Mouse (Mus musculus): Measurements from ENCODE around the gene Ndufaf8. TPM values are rescaled to one million over a fixed set of nuclear protein-coding genes. Genes with fewer than 3 reads are reported as not detected.

The Ndufaf8 gene
- total and polyA plus RNA-seq, 3 experiments: 10.4 to 60.0 (median 15.1) TPM

GRCm38 (mm10) chr11:120111033-120111432 is 12.3 kb downstream of the Ndufaf8 start:
- DNase-seq (ENCODE audit: low spot score): peak; percentile 38
- Histone ChIP-seq H3K9me3 (replicated peaks) (no peaks in the 10 kb centered on the region), H3K4me1 (ENCODE audit: insufficient read depth, low read depth, low read length) (peaks cover 7% of the 10 kb centered on the region; the same call in 1 of the 2 replicates), H3K4me3 (ENCODE audit: low read depth, low read length) (no peak overlapping the region), H3K36me3 (replicated peaks) (peaks cover 100% of the 10 kb centered on the region), H3K27me3 (ENCODE audit: insufficient read depth, low read length) (no peaks in the 10 kb centered on the region)
- ATAC-seq (ENCODE audit: extremely low read depth, insufficient number of reproducible peaks, low FRiP score, poor library complexity, severe bottlenecking): no peak
- TF ChIP-seq CTCF (IDR thresholded peaks at IDR 0.05; ENCODE audit: low read depth, low read length) (peak; percentile 91), GATA1 (IDR thresholded peaks at IDR 0.05; ENCODE audit: borderline replicate concordance, low read length) (no peak)

GRCm38 (mm10) chr11:120112136-120112535 is 13.4 kb downstream of the Ndufaf8 start:
- DNase-seq (ENCODE audit: low spot score): no peak
- H3K4me1 ChIP-seq (ENCODE audit: insufficient read depth, low read depth, low read length): peaks cover 7% of the 10 kb centered on the region; the same call in 1 of the 2 replicates
- H3K9me3 ChIP-seq (replicated peaks): no peaks in the 10 kb centered on the region
- no peak for ATAC-seq (ENCODE audit: extremely low read depth, insufficient number of reproducible peaks, low FRiP score, poor library complexity, severe bottlenecking)
- H3K36me3 ChIP-seq (replicated peaks): peaks cover 100% of the 10 kb centered on the region
- TF ChIP-seq TAL1 (conservative IDR thresholded peaks at IDR 0.05; ENCODE audit: low read depth, low read length): no peak
- TF ChIP-seq POLR2AphosphoS5 (IDR thresholded peaks at IDR 0.05; ENCODE audit: insufficient replicate concordance, low read depth, low read length): no peak
- TF ChIP-seq GATA1 (IDR thresholded peaks at IDR 0.05; ENCODE audit: borderline replicate concordance, low read length): no peak
- TF ChIP-seq GATA2 (IDR thresholded peaks at IDR 0.05; ENCODE audit: borderline replicate concordance, low read depth, low read length): no peak
- no peak for TF ChIP-seq CTCF (IDR thresholded peaks at IDR 0.05; ENCODE audit: low read depth, low read length)
- H3K4me3 ChIP-seq (ENCODE audit: low read depth, low read length): no peak overlapping the region
- no peaks in the 10 kb centered on the region for H3K27me3 ChIP-seq (ENCODE audit: insufficient read depth, low read length)

GRCm38 (mm10) chr11:120114488-120115215 is 15.9 kb downstream of the Ndufaf8 start:
- Histone ChIP-seq H3K9me3 (replicated peaks) (no peaks in the 10 kb centered on the region), H3K4me3 (ENCODE audit: low read depth, low read length) (peak overlapping the region; percentile 39; the same call in 1 of the 2 replicates), H3K36me3 (replicated peaks) (peaks cover 100% of the 10 kb centered on the region), H3K27me3 (ENCODE audit: insufficient read depth, low read length) (no peaks in the 10 kb centered on the region), H3K4me1 (ENCODE audit: insufficient read depth, low read depth, low read length) (peaks cover 8% of the 10 kb centered on the region)
- no peak for ATAC-seq (ENCODE audit: extremely low read depth, insufficient number of reproducible peaks, low FRiP score, poor library complexity, severe bottlenecking)
- TF ChIP-seq CTCF (IDR thresholded peaks at IDR 0.05; ENCODE audit: low read depth, low read length) (no peak), GATA2 (IDR thresholded peaks at IDR 0.05; ENCODE audit: borderline replicate concordance, low read depth, low read length) (no peak), TAL1 (conservative IDR thresholded peaks at IDR 0.05; ENCODE audit: low read depth, low read length) (no peak), POLR2AphosphoS5 (IDR thresholded peaks at IDR 0.05; ENCODE audit: insufficient replicate concordance, low read depth, low read length) (no peak; the same call in 1 of the 2 replicates)
- DNase-seq (ENCODE audit: low spot score): no peak

- H3K36me3 ChIP-seq (replicated peaks): peaks cover 100% of the 10 kb centered on the region
- DNase-seq (ENCODE audit: low spot score) (no peak), ATAC-seq (ENCODE audit: extremely low read depth, insufficient number of reproducible peaks, low FRiP score, poor library complexity, severe bottlenecking) (no peak)
- H3K9me3 ChIP-seq (replicated peaks): no peaks in the 10 kb centered on the region
- H3K27me3 ChIP-seq (ENCODE audit: insufficient read depth, low read length): no peaks in the 10 kb centered on the region
- H3K4me1 ChIP-seq (ENCODE audit: insufficient read depth, low read depth, low read length): peaks cover 14% of the 10 kb centered on the region
- H3K4me3 ChIP-seq (ENCODE audit: low read depth, low read length): no peak overlapping the region
- TF ChIP-seq POLR2AphosphoS5 (IDR thresholded peaks at IDR 0.05; ENCODE audit: insufficient replicate concordance, low read depth, low read length) (no peak), TAL1 (conservative IDR thresholded peaks at IDR 0.05; ENCODE audit: low read depth, low read length) (no peak), GATA1 (IDR thresholded peaks at IDR 0.05; ENCODE audit: borderline replicate concordance, low read length) (no peak), GATA2 (IDR thresholded peaks at IDR 0.05; ENCODE audit: borderline replicate concordance, low read depth, low read length) (no peak), CTCF (IDR thresholded peaks at IDR 0.05; ENCODE audit: low read depth, low read length) (no peak)
Observed at GRCm38 (mm10) chr11:120117626-120118025, 18.9 kb downstream of the Ndufaf8 start.

- no peak for DNase-seq (ENCODE audit: low spot score)
- H3K4me1 ChIP-seq (ENCODE audit: insufficient read depth, low read depth, low read length): peaks cover 14% of the 10 kb centered on the region
- no peak for ATAC-seq (ENCODE audit: extremely low read depth, insufficient number of reproducible peaks, low FRiP score, poor library complexity, severe bottlenecking)
- no peaks in the 10 kb centered on the region for H3K27me3 ChIP-seq (ENCODE audit: insufficient read depth, low read length)
- TF ChIP-seq CTCF (IDR thresholded peaks at IDR 0.05; ENCODE audit: low read depth, low read length): no peak
- no peak for TF ChIP-seq GATA1 (IDR thresholded peaks at IDR 0.05; ENCODE audit: borderline replicate concordance, low read length)
- no peak for TF ChIP-seq GATA2 (IDR thresholded peaks at IDR 0.05; ENCODE audit: borderline replicate concordance, low read depth, low read length)
- TF ChIP-seq POLR2AphosphoS5 (IDR thresholded peaks at IDR 0.05; ENCODE audit: insufficient replicate concordance, low read depth, low read length): no peak
- TF ChIP-seq TAL1 (conservative IDR thresholded peaks at IDR 0.05; ENCODE audit: low read depth, low read length): no peak
- H3K36me3 ChIP-seq (replicated peaks): peaks cover 100% of the 10 kb centered on the region
- no peak overlapping the region for H3K4me3 ChIP-seq (ENCODE audit: low read depth, low read length)
- H3K9me3 ChIP-seq (replicated peaks): no peaks in the 10 kb centered on the region
Observed at GRCm38 (mm10) chr11:120119108-120119507, 20.4 kb downstream of the Ndufaf8 start.

- no peak for DNase-seq (ENCODE audit: low spot score)
Observed at GRCm38 (mm10) chr11:120119936-120120541, 21.3 kb downstream of the Ndufaf8 start.

More at GRCm38 (mm10) chr11:120119936-120120541, 21.3 kb downstream of the Ndufaf8 start:
- Histone ChIP-seq H3K4me1 (ENCODE audit: insufficient read depth, low read depth, low read length) (peaks cover 9% of the 10 kb centered on the region), H3K27me3 (ENCODE audit: insufficient read depth, low read length) (no peaks in the 10 kb centered on the region), H3K9me3 (replicated peaks) (no peaks in the 10 kb centered on the region), H3K36me3 (replicated peaks) (peaks cover 100% of the 10 kb centered on the region), H3K4me3 (ENCODE audit: low read depth, low read length) (no peak overlapping the region)
- ATAC-seq (ENCODE audit: extremely low read depth, insufficient number of reproducible peaks, low FRiP score, poor library complexity, severe bottlenecking): no peak
- no peak for TF ChIP-seq CTCF (IDR thresholded peaks at IDR 0.05; ENCODE audit: low read depth, low read length)
- TF ChIP-seq TAL1 (conservative IDR thresholded peaks at IDR 0.05; ENCODE audit: low read depth, low read length): no peak
- no peak for TF ChIP-seq GATA2 (IDR thresholded peaks at IDR 0.05; ENCODE audit: borderline replicate concordance, low read depth, low read length)
- no peak for TF ChIP-seq GATA1 (IDR thresholded peaks at IDR 0.05; ENCODE audit: borderline replicate concordance, low read length)
- TF ChIP-seq POLR2AphosphoS5 (IDR thresholded peaks at IDR 0.05; ENCODE audit: insufficient replicate concordance, low read depth, low read length): no peak
